Mouse (Mus musculus): ENCODE measurements around the gene Wnk2. TPM values are rescaled to one million over a fixed set of nuclear protein-coding genes. Genes with fewer than 3 reads are reported as not detected.

Gene Wnk2
- total RNA-seq (2023; ENCODE audit: inconsistent age): 0.35 to 0.78 TPM (median 0.69 TPM) in 4 replicates

DNA sequence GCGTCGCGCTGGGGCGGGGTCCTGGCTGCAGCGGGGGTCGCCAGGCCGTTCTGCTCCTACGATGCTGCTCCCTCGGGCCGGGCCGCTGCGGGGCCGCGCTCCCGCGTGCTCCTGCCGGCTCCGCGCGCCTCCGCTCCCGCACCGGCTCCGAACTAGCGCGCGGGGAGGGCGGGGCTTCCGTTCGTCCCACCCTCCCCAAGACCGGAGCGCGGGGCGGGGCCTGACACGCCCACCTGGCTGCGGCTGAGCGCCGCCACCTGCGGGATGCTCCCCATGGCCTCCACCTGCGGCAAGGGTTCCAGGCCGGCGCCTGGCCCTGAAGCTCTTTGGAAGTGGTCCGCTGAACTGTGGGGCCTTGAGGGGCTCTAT, at the start of gene Wnk2:
Gene Wnk2, minus strand, starts transcription at position 157 of the 369 bp plus-strand sequence.

DNA sequence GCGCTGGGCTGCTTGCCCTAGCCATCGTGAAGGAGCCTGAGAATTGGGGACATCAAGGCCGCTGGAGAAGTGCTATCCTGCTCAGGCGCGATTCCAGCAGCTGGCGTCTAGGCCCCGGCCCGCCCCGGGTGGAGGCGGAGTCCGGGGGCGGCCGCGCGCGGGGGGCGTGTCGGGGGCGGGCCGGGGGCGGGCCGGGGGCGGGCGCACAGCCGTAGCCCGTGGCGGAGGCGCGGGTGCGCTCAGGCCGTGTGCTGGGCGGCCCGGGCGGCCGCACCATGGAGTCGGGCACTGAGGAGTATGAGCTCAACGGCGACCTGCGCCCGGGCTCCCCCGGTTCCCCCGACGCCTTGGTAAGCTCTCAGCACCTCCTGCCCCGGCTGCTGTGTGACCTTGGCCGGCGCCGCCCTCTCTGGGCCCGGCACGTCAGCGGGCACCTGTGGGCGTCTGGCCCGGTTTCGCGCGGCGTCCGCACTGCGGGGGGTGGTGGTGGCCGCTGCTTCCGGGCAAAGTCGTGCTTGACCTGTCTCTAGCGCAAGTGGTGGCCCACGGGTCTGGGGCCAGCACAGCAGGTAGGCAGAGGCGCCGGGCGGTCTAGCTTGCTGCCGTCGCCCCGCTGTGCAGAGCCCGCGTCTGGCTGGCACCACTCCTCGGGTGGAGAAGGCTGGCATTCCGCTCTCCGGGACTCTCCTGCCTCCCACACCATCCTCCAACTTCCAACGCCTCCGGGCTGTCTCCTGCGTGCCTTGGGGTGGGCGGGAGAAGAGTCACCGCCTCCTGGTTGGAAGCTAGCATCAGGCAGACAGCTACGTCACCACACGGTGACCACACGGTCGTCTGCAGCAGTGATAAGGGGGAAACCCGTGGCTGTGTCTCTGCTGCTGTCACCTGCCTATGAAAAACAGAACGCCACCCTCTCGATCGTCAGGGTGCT, 39.7 kb upstream of the Wnk2 start, which contains the start of gene Ninj1:
Gene Ninj1, plus strand, starts transcription at position 198 of the 931 bp plus-strand sequence.

Other genes with a start within 250 kb of the Wnk2 start
- 110 to 117 TPM (median 112 TPM) in 4 replicates for gene Fam120a, start 180.0 kb downstream of the Wnk2 start, total RNA-seq (2023; ENCODE audit: inconsistent age)
- gene Ninj1, start 39.5 kb upstream of the Wnk2 start, total RNA-seq (2023; ENCODE audit: inconsistent age): 30.5 to 35.2 TPM (median 32.7 TPM) in 4 replicates
- gene Card19, start 68.0 kb upstream of the Wnk2 start, total RNA-seq (2023; ENCODE audit: inconsistent age): 44.6 to 49.7 TPM (median 45.3 TPM) in 4 replicates
- 43.6 to 51.0 TPM (median 46.1 TPM) in 4 replicates for gene Susd3, start 100.7 kb upstream of the Wnk2 start, total RNA-seq (2023; ENCODE audit: inconsistent age)
- gene Fgd3, start 172.3 kb upstream of the Wnk2 start, total RNA-seq (2023; ENCODE audit: inconsistent age): 107 to 116 TPM (median 113 TPM) in 4 replicates
- 22.0 to 27.9 TPM (median 24.9 TPM) in 4 replicates for gene Bicd2, start 193.6 kb upstream of the Wnk2 start, total RNA-seq (2023; ENCODE audit: inconsistent age)